Mouse (Mus musculus): Measurements from ENCODE around the gene Acap1.
"Not testable (repeated sequence)": the region's sequence is repeated elsewhere in the genome, so short reads cannot be mapped to it uniquely, and the experiment has no call there.

Acap1 gene

DNA sequence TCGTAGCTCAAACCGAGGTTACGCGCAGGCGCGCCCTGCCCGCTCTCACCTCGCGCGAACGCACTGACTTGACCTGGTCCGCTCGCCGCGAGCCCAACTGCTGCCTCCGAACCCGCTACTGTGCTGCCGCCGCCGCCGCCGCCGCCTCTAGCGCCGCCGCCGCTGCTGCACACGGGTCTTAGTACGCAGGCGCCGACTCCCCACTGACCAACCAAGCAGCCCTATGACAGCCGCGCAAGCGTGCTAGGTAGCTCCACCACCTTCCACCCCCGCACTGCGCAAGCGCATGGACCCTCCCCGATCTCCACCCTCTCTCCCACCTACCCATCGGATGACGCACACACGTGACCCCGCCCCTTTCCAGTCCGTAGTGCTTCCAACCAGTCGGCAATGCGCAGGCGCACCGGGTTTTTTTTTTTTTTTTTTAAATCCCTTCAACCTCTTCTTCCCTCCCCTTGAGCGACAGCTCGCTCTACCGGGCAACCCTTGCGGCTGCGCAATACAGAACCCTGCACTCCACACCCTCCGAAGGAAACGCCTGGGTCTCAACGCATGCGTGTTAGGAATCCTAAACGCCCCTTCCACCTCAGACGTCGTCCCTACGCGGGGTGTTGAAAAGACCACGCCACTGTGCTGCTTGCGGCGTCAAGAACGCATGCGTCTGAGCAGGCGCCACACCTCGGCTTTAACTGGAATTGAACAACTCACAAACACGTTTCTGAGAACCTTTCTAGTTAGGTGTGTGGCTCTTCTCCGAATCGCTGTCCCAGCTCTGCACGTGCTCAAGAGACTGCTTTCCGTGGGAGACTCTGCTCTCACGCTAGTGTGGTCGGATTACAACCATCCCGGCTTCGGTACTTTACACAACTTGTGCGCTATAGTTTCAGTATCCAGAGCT is 26.0 kb upstream of the Acap1 start, which contains the start of gene Eif5a:
TSS of gene Eif5a (minus strand) at position 845 of the 898 bp plus-strand sequence.
- DNase-seq (ENCODE audit: low spot score): peak; percentile 100

DNA sequence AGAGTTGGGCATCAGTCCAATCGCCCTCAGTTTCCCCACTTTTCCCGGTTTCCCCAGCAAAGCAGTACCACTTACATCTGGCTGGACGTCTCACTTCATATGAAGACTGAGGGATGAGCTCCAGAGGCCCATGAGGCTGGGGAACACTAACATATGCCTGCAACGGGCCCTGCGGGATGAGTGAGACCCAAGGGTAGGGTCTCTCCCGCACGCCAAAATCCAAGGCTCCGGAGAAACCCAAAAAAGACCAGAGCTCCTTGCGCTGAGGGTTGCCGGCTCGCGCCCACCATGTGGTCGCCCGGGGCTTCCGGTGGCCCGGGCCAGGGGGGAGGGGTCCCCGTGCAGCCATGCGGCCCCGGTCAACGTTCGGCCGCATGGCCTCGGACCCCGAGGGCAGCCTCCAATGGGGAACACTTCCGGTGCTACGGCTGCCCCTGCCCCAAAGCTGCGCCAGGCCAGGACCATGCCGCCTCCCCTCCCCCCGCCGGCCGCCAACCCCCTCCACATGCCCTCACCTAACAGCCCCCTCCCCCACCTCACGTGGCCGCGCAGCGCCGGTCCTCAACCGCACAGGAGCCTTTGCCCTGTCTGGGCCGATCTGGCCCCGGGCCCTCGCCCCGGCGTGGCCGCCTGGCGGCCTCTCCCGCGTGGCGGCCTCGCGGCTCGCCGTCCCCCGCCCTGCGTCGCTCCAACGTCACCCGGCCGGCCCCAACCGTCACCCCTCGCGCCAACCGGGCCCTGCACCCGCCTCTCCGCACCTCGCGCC is 25.1 kb upstream of the Acap1 start:
- DNase-seq (ENCODE audit: low spot score): no peak

DNA sequence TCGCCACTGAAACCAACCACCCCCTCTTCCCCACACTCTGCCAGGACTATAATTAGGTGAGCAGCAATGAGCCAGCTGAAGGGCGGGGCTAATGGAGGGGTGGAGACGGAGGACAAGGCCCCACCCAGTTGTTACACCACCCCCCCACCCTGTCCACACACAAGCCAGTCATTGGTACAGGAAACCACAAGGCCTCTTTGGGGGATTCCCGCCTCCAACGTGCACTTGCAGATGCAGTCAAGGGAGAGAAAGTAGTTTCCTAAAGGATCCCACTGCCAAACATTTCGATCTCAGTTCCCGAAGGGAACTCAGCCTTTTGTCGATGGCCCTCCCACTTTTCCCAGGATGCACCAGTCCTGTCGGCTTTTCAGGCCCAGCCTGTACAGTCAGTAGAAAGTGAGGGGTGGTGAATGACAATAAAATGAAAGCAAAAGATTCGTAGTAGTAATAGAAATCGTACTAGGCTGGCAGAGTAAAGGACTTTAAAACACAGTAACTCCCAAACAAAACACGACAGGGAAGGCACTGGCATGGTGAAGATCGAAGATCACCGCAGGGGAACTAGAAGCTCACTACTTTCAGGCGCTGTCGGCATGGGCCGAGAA is 24.4 kb upstream of the Acap1 start:
- DNase-seq (ENCODE audit: low spot score): no peak

DNA sequence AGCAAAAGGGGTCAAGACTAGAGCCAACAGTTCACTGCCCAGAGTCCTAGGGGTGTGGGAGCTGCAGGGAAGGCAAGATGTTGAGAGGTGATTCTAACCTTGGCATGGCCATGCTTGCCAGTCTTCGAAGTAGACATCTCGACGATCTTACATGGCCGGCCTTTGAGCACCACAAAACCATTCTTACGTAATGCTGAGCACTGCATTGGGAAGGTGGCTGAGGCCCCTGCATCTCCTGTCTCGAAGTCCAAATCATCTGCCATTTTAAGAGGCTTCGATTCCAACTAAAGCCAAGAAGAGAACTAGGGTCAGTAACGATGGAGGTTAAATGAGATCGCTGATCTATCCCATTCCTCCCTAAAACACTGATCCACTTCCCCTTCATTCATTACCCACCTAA is 23.7 kb upstream of the Acap1 start:
- no peak for DNase-seq (ENCODE audit: low spot score)

DNA sequence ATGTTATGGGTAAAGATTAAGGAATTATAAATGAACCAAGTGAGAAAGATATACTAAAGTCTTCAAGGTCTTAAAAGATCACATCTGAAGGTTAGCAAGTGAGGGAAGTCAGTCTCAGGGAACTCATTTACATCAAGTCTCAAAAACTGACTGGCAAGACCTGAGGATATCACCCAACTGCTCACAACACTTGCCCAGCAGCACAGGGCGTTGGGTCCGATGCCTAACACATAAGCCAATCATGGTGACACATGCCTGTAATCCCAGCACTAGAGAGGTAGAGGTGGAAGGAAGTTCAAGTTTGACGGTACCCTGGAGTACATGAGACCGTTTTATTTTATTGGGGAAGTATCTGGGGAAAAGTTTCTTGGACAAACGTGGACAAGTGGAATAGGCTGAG is 22.8 kb upstream of the Acap1 start:
- no peak for DNase-seq (ENCODE audit: low spot score)

DNA sequence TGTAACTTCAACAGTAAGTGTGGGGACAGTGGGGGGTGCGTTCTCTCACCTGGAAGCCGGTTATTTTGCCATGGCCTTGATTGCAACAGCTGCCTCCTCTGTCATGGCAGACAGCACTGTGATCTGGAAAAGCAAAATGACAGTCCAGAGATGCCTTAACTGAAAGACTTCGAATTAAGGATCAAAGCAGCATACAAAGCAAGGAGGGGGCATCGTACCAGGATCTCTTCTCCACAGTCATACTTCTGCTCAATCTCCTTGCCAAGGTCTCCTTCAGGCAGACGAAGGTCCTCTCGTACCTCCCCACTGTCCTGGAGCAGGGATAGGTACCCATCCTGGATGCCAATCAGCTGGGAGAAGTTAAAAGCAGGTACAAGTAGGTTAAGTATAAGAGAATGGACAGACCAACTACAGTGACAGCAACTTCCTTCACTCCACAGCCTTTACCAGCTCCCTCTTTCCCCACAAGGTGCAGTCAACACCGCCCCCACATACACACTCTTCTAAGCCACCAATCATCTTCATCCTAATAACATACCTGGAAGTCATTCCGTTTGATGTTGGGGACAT is 22.1 kb upstream of the Acap1 start:
- DNase-seq (ENCODE audit: low spot score): no peak

DNA sequence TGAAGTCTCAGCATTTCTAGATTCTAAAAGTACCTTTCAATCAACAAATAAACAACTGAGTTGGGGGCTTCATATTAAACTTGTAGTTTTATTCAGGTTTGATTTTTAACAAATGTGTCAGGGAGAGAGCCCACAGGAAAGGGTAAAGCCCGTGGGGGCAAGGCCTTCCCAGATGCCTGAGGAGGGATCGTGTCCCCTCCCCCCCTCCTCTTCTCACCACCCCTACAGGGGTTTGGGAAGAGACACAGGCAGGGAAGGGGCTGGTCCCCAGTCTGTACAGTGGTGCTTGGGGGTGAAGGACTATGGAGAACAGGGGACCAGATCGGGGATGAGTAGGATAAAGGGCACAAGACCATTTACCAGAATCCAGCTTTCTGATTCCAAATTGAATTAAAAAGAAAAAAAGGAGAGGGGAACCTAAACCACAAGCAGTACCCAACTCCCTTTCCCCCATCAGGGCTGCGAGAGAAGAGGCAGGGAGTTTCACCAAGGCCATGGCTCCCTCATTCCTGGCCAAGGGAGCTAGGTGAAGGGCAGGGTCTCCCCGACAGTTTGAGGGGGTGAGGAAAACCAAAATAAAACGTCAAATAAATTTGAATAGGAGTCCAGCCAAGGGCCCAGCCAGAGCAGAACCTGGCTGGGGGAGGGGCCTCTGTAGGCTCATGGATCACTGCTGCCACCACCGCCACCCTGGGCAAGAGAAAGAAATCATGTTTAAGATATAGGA is 21.5 kb upstream of the Acap1 start:
- not testable (repeated sequence) for DNase-seq (ENCODE audit: low spot score)

DNA sequence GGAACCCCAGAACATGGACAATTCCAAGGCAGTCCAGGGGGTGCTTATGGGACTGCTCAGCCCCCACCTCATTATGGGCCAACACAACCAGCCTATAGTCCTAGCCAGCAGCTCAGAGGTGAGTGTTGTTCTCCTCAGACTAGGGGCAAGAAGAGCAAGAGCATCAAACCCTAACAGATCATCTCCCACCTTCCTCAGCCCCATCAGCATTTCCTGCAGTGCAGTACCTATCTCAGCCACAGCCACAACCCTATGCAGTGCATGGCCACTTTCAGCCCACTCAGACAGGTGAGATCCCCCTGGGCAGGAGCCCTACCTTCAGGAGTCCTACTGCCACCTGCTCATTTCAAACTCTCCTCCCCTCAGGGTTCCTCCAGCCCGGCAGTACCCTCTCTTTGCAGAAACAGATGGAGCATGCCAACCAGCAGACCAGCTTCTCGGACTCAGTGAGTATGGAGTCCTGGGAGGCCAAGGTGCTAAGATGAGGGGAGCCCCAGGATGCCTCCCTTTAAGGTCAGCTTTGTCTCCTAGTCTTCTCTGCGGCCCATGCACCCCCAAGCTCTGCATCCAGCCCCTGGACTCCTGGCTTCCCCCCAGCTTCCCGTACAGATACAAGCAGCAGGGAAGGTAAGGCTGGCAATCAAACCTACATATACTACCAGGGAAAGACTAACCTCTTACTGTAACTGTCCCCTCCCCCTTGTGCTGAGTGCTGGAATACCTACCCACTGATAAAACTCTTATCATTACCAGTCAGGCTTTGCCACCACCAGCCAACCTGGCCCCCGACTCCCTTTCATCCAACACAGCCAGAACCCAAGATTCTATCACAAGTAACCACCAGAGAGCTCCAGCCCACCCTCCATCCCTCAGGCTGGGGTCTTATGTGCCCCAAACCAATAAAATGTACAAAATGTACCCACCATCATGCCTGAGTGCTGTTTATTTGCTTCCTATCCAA is 20.6 kb upstream of the Acap1 start:
- DNase-seq (ENCODE audit: low spot score): no peak

DNA sequence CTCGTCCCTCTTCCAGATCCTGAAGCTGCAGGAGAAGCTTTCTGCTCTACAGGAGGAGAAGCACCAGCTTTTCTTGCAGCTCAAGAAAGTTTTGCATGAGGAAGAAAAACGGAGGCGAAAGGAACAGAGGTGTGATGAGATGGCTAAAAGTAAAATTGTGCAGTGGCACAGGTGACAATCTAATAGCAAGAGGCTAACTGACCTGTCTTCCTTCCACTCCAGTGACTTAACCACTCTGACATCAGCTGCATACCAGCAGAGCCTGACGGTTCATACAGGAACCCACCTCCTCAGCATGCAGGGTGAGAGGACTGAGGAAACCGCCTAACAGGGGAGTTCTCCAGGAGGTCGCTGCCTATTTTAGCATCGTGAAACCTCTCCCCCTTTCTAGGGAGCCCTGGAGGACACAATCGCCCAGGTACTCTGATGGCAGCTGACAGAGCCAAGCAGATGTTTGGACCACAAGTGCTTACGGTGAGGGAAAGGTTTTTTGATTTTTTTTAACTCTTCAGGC is 19.6 kb upstream of the Acap1 start:
- DNase-seq (ENCODE audit: low spot score): no peak

DNA sequence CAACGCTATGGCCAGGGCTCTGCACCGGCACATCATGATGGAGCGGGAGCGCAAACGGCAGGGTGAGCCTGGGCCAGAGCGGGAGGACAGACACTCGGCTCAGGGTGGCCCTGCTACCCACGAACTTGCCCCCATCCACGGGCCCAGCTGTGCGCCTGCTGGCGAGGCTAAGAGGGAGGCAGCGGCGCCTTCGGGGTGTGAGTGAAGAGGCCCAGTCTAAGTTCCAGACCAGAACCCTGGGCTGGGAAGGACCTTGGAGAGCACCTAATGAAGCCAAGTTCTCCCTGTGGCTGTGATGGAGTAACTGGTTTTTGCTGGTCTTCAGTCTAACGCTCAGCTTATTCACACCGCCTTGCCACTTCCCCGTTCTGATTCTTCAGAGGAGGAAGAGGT is 19.0 kb upstream of the Acap1 start:
- DNase-seq (ENCODE audit: low spot score): no peak

DNA sequence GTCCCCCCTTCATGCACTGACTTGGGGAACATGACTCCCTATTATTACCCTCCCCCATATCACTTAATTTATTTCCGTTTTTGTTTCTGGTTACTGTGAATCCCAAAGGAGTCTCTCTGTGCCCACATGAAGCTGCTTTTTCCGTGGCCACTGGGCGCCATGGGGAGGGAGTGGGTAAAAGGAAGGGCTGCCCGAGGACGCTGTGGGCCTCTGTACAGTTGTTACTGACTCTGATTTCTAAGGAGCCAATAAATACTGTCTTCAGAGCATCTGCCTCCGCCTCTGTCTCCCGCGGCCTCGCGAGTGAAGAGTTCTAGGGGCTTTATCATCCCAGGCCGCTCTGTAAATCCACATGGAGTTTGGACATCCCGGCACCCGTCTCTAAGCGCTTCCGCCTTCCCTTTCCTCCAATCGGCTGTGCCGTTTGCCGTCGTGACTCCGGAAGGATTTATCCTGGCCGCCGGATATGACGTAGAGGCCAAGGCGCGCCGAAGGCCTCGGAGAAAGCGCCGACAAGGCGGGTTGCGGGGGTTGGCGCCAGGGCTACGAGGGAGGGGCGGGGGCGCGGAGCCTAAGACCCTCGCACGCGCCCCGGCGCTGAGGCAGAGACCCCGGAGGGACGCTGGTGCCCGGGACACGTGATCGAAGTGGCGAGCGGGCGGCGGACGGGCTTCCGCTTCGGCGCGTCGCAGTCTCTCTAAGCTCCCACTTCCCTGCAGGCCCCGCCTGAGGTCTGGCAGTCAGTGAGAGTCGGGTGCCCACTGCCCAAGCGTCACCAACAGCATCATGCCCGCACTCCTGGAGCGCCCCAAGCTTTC is 18.4 kb upstream of the Acap1 start, which contains the start of gene Gps2:
TSS of gene Gps2 (plus strand) at position 335 of the 818 bp plus-strand sequence.
- peak; percentile 89 for DNase-seq (ENCODE audit: low spot score)

DNA sequence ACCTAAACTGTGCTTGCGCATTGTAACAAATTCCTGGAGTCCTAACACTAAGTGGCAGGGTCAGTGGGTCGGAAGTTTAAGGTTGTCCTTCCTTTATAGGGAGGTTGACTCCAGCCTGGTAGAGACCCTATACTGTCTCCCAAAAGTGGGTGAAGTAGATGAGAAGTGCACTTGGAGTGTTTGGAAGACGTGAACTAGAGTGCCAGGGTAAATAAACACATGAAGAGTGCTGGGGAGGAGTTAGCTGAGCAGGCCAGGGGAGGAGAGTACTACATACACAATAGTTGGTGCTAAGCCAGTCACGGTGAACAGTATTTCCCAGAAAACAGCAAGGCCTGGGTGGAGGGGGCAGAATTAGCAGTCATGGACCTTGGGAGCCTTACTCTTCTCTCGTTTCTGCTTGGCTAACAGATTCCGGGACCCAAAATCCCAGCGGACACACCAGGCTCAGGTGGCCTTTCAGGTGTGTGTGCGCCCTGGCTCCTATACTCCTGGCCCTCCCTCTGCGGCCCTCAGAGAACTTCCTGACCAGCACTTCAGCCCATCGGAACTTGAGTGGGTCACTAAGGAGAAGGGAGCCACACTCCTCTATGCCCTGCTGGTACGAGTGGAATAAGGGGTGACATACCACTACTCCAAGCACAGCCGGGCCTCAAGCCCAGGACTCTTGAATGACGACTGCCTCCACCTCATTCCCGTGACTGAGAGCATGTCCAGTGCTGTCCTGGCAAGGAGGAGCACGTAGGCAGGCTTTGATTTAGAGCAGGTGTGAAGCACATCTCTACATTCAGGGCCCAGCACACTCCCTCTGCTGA is 17.6 kb upstream of the Acap1 start:
- DNase-seq (ENCODE audit: low spot score): no peak

DNA sequence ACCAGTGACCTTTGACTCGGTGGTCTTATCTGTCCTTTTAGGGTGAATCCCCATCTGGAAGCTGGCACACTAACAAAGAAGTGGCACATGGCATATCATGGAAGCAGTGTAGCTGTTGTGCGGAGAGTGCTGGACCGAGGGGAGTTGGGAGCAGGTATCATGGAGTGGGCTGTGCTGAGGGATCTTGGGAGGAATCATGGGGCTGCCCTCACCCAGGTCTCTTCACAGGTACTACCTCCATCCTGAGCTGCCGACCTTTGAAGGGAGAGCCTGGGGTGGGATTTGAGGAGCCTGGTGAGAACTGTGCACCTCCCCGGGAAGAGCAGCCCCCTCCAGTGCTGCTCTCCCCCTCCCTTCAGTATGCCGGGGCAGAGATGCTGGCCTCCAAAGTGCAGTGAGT is 16.4 kb upstream of the Acap1 start:
- no peak for DNase-seq (ENCODE audit: low spot score)

DNA sequence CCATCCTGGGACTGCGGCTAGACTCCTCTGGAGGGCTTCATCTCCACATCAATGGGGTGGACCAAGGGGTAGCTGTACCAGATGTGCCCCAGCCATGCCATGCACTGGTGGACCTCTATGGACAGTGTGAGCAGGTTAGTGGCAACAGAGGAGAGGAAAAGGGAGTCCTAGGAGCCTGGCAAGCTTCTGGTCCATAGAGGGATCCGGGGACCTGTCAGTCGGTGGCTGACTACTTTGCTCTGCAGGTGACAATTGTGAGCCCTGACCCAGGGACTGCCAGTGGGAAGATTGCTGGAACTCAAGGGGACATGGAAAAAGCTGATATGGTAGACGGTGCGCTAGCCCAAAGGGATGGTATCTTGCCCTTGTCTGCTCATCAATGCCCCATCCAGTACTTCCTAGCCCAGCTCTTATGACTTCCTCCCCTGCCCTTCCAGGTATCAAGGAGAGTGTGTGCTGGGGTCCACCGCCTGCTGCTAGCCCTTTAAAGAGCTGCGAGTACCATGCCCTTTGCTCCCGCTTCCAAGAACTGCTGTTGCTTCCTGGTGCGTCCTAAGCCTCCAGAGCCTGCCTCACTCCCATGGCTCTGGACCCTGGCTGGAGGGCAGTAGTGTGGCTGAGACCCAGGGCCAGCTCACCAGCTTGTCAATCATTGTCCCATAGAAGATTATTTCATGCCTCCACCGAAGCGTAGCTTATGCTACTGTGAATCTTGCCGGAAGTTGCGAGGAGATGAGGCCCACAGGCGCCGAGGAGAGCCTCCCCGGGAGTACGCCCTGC is 15.6 kb upstream of the Acap1 start:
- DNase-seq (ENCODE audit: low spot score): no peak

DNA sequence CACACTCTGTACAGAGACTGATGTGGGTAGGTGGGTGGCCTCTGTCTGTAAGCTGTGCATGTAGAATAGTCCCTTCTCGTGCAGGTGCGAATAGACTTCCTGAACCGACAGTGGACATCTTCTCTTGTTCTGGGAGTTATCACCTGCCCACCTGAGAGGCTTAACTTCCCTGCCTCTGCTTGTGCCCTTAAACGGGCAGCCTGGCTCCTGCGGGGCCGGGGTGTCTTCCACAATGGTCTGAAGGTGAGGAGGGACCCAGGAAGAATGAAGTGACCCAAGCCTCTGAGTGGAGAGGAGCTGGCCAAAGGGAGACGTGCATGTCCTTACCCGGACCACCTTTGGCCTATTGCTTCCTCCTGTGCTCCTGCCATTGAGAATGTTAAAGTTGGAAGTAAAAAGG is 14.8 kb upstream of the Acap1 start:
- no peak for DNase-seq (ENCODE audit: low spot score)

DNA sequence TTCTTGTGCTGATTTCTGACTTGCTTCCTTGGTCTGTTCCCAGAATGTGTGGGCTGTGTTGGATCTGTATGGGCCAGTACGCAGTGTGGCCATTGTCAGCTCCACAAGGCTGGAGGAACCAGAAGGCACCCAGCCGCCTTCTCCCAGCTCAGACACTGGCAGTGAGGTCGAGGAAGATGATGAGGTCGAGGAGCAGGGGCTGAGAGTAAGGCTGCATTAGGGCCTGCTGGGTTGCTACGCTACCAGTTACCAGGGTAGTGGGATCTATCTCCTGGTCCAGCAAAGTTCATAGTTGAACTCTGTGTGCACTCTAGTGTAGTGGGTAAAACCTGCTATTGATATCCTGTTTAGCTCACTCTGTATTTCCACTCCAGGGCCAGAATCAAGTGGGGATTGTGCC is 13.8 kb upstream of the Acap1 start:
- DNase-seq (ENCODE audit: low spot score): no peak

DNA sequence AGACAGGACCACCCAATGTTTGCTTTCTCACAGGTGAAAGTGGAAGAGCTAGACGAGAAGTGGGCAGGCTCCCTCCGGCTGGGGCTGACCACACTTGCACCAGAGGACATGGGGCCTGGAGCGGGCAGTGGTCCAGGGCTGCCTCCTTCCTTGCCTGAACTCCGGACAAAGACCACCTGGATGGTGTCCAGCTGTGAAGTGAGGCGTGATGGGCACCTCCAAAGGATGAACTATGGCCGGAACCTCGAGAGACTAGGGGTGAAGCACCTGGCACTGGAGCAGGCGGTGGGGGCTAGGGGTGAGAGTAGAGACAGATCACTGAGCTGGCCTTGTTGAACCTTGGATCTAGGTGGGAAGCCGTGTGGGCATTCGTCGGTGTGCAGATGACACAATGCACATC is 13.3 kb upstream of the Acap1 start:
- no peak for DNase-seq (ENCODE audit: low spot score)

DNA sequence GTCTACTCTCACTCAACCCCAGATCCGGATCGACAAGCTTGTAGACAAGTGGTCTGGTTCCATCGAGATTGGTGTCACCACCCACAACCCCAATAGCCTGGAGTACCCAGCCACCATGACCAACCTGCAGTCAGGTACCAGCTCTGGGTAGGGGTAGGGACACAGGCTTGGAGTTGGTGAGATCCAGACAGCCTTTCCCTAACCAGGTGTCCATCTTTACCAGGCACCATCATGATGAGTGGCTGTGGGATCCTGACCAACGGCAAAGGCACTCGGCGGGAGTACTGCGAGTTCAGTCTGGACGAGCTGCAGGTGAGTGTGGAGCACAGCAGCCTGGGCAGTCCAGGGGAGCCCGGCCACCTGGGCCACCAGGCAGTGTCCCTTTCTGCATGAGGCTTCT is 9.0 kb upstream of the Acap1 start:
- no peak for DNase-seq (ENCODE audit: low spot score)
